Mouse (Mus musculus) bone marrow macrophage, adult 2 months (primary cell): ENCODE data around the gene Anxa5. TPM values are rescaled to one million over a fixed set of nuclear protein-coding genes. Genes with fewer than 3 reads are reported as not detected.
A peak's percentile ranks its signal among the peaks of the same experiment; 100 is the strongest.

Experiments
- H3K27ac ChIP-seq: 2 replicates; pipeline ENCODE4 v1.5.1; 2012; ENCODE audit warnings: low read depth, low read length; ENCODE audit not compliant: insufficient read depth
- H3K4me1 ChIP-seq: 2 replicates; pipeline ENCODE4 v1.6.1; 2012; ENCODE audit warnings: low read length; ENCODE audit not compliant: control insufficient read depth, insufficient read depth
- H3K4me3 ChIP-seq: 2 replicates; pipeline ENCODE4 v1.5.1; 2012; ENCODE audit warnings: mild to moderate bottlenecking, low read length, moderate library complexity; ENCODE audit not compliant: insufficient read depth
- CTCF ChIP-seq: IDR thresholded peaks from 2 replicates; pipeline ENCODE4 v1.5.1; 2012; ENCODE audit warnings: low read depth, mild to moderate bottlenecking, low read length, moderate library complexity
- POLR2A ChIP-seq: IDR thresholded peaks from 2 replicates; pipeline ENCODE4 v1.6.1; 2012; ENCODE audit warnings: mild to moderate bottlenecking, low read depth, low read length, borderline replicate concordance
- polyA plus RNA-seq: library from polyadenylated mRNA; stranded (reverse); fragments of >200 nt; gene quantifications from 2 replicates; pipeline ENCODE4 v1.2.4, GENCODE M21; 2012; ENCODE audit not compliant: missing spikeins, insufficient read depth, insufficient read length

The Anxa5 gene
- polyA plus RNA-seq, 1 experiment = 897 TPM

GRCm38 (mm10) chr3:36430360-36430759 is 45.3 kb downstream of the Anxa5 start:
- peaks cover 11% of the 10 kb centered on the region for H3K4me1 ChIP-seq
- no peak overlapping the region for H3K27ac ChIP-seq
- no peak for TF ChIP-seq CTCF
- no peak for TF ChIP-seq POLR2A
- H3K4me3 ChIP-seq = no peak overlapping the region

GRCm38 (mm10) chr3:36427386-36427785 is 48.3 kb downstream of the Anxa5 start:
- no peak for TF ChIP-seq POLR2A
- TF ChIP-seq CTCF = no peak
- H3K4me3 ChIP-seq = no peak overlapping the region
- no peak overlapping the region for H3K27ac ChIP-seq
- H3K4me1 ChIP-seq = peaks cover 3% of the 10 kb centered on the region

GRCm38 (mm10) chr3:36409456-36409855 is 66.2 kb downstream of the Anxa5 start:
- peak overlapping the region; percentile 85 for H3K27ac ChIP-seq
- TF ChIP-seq POLR2A = no peak
- no peak for TF ChIP-seq CTCF

GRCm38 (mm10) chr3:36406967-36407366 is 68.7 kb downstream of the Anxa5 start:
- Histone ChIP-seq H3K4me3 (no peak overlapping the region), H3K4me1 (peaks cover 31% of the 10 kb centered on the region), H3K27ac (no peak overlapping the region)
- TF ChIP-seq CTCF = no peak
- TF ChIP-seq POLR2A = no peak

More at GRCm38 (mm10) chr3:36409456-36409855, 66.2 kb downstream of the Anxa5 start:
- Histone ChIP-seq H3K4me3 (no peak overlapping the region), H3K4me1 (peaks cover 23% of the 10 kb centered on the region)

- no peak for TF ChIP-seq POLR2A
- no peak overlapping the region for H3K27ac ChIP-seq
- H3K4me1 ChIP-seq = peaks cover 36% of the 10 kb centered on the region
- no peak overlapping the region for H3K4me3 ChIP-seq
Observed at GRCm38 (mm10) chr3:36406340-36406739, 69.4 kb downstream of the Anxa5 start.

- TF ChIP-seq POLR2A = no peak
- no peak for TF ChIP-seq CTCF
- Histone ChIP-seq H3K27ac (peak overlapping the region; percentile 57), H3K4me1 (peaks cover 16% of the 10 kb centered on the region), H3K4me3 (no peak overlapping the region)
Observed at GRCm38 (mm10) chr3:36401900-36402299, 73.8 kb downstream of the Anxa5 start.

GRCm38 (mm10) chr3:36400657-36401056 is 75.0 kb downstream of the Anxa5 start:
- H3K4me1 ChIP-seq = peaks cover 14% of the 10 kb centered on the region
- TF ChIP-seq CTCF = no peak
- no peak for TF ChIP-seq POLR2A
- no peak overlapping the region for H3K4me3 ChIP-seq
- no peak overlapping the region for H3K27ac ChIP-seq

Other genes with a start within 250 kb of the Anxa5 start
- gene 1810062G17Rik, start within 50 bp of the Anxa5 start, polyA plus RNA-seq = not detected in 2 replicates
- not detected in 2 replicates for gene Gm11549, start 45.9 kb upstream of the Anxa5 start, polyA plus RNA-seq
- 35.3 and 39.6 TPM in 2 replicates for gene Exosc9, start 76.7 kb upstream of the Anxa5 start, polyA plus RNA-seq
- 67.0 and 71.6 TPM in 2 replicates for gene Ccna2, start 96.3 kb upstream of the Anxa5 start, polyA plus RNA-seq
- 7.2 and 10.3 TPM in 2 replicates for gene Bbs7, start 137.6 kb upstream of the Anxa5 start, polyA plus RNA-seq
- gene Trpc3, start 214.3 kb upstream of the Anxa5 start, polyA plus RNA-seq = not detected in 2 replicates